Mouse (Mus musculus) midbrain, postnatal 0 days (tissue): ENCODE measurements at regions not wholly inside any gene's neighbourhood (a gene's known extent, or its start where the extent isn't known, plus 50 kb on each side); places are given as distances from the start of the nearest gene placed in this dataset.

Source experiments
- ATAC-seq: fragments of 200-750 bp; cut with Nextera tagmentation; 2 replicates; pipeline ENCODE4 v1.8.0; 2017; ENCODE audit warnings: moderate number of reproducible peaks, mild to moderate bottlenecking, moderate TSS enrichment, moderate library complexity; ENCODE audit not compliant: low FRiP score
- DNase-seq: peaks from one replicate; pipeline ENCODE4 v3.0.0-alpha.2; 2015; ENCODE audit warnings: low spot score
- H3K27ac ChIP-seq: fragments of 300-500 bp; sonication (generic); 2 replicates; pipeline ENCODE4 v1.5.1; 2014; ENCODE audit warnings: low read depth, mild to moderate bottlenecking, low read length, mixed read lengths
- H3K27me3 ChIP-seq: fragments of 300-500 bp; sonication (generic); 2 replicates; pipeline ENCODE4 v1.6.1; 2014; ENCODE audit warnings: low read length, control low read depth, mixed read lengths; ENCODE audit not compliant: insufficient read depth
- H3K36me3 ChIP-seq: fragments of 300-500 bp; sonication (generic); 2 replicates; pipeline ENCODE4 v1.6.1; 2014; ENCODE audit warnings: low read length, control low read depth, mixed read lengths; ENCODE audit not compliant: insufficient read depth
- H3K4me1 ChIP-seq: fragments of 300-500 bp; sonication (generic); 2 replicates; pipeline ENCODE4 v1.6.1; 2014; ENCODE audit warnings: mild to moderate bottlenecking, control low read depth, antibody characterized with exemption, low read length, mixed read lengths; ENCODE audit not compliant: insufficient read depth
- H3K4me2 ChIP-seq: fragments of 300-500 bp; sonication (generic); 2 replicates; pipeline ENCODE4 v1.6.1; 2014; ENCODE audit warnings: low read depth, mild to moderate bottlenecking, low read length, mixed read lengths; ENCODE audit not compliant: poor library complexity, severe bottlenecking
- H3K4me3 ChIP-seq: fragments of 300-500 bp; sonication (generic); 2 replicates; pipeline ENCODE4 v1.5.1; 2014; ENCODE audit warnings: low read depth, mild to moderate bottlenecking, low read length, moderate library complexity
- H3K9ac ChIP-seq: fragments of 300-500 bp; sonication (generic); replicated peaks from 2 replicates; pipeline ENCODE4 v1.6.1; 2014; ENCODE audit warnings: mild to moderate bottlenecking, low read length, moderate library complexity, mixed read lengths; ENCODE audit not compliant: poor library complexity, severe bottlenecking
- H3K9me3 ChIP-seq: fragments of 300-500 bp; sonication (generic); 2 replicates; pipeline ENCODE4 v1.6.1; 2016; ENCODE audit warnings: low read length, control low read depth
- CTCF ChIP-seq: IDR thresholded peaks from 2 replicates; pipeline ENCODE4 v1.5.1; 2016; ENCODE audit warnings: antibody characterized with exemption, mild to moderate bottlenecking
- WGBS: fragments of 180-500 bp; shearing (Covaris S2); extraction: QIAGEN DNeasy Blood & Tissue Kit; methylation state at CpG from one replicate; pipeline ENCODE4 v1.1.7; 2014; 5-methylcytosine and 5-hydroxymethylcytosine counted together

- Histone ChIP-seq H3K4me1 (no peaks in the 10 kb centered on the region), H3K9me3 (no peaks in the 10 kb centered on the region), H3K9ac (no peak overlapping the region), H3K27me3 (no peaks in the 10 kb centered on the region), H3K36me3 (no peaks in the 10 kb centered on the region), H3K4me3 (no peak overlapping the region), H3K27ac (no peak overlapping the region), H3K4me2 (no peak overlapping the region)
- no peak for ATAC-seq
- DNase-seq: no peak
- TF ChIP-seq CTCF: no peak
- 68% methylated on average over 3 of the region's 3 CpGs for WGBS
These were observed 206.0 kb upstream of the Pkn2 start for GRCm38 (mm10) chr3:143087786-143088185.

DNA sequence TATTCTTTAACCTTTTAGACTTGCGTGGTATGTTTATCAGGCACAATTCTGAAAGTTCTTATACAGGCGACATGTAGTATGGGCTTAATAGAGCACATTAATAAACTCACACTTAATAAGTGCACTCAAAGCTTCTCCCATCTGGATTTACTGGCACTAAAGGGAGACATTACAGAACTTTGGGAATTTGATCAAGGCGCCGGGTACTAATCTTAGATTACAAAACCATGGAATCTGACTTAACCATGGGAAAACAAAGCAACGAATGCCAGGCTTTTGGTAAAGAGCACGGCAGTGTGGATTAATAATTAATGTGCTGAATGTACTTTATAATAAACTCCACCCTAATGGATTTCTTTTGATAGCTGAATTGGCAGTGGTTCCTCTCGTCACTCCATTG lies 196.5 kb upstream of the Pkn2 start:
- 82% methylated on average over 7 of the region's 7 CpGs for WGBS
- H3K4me1 ChIP-seq: no peaks in the 10 kb centered on the region
- H3K4me3 ChIP-seq: no peak overlapping the region
- no peak overlapping the region for H3K4me2 ChIP-seq
- DNase-seq (no peak), ATAC-seq (no peak)
- H3K9ac ChIP-seq: no peak overlapping the region
- no peaks in the 10 kb centered on the region for H3K27me3 ChIP-seq
- H3K36me3 ChIP-seq: no peaks in the 10 kb centered on the region
- no peak for TF ChIP-seq CTCF
- H3K9me3 ChIP-seq: no peaks in the 10 kb centered on the region
- H3K27ac ChIP-seq: no peak overlapping the region

GRCm38 (mm10) chr3:143071839-143072373 lies 190.1 kb upstream of the Pkn2 start:
- H3K36me3 ChIP-seq: no peaks in the 10 kb centered on the region
- H3K4me1 ChIP-seq: no peaks in the 10 kb centered on the region
- H3K4me3 ChIP-seq: no peak overlapping the region
- H3K27me3 ChIP-seq: no peaks in the 10 kb centered on the region
- WGBS: 84% methylated on average over 4 of the region's 4 CpGs
- DNase-seq: no peak
- no peak for ATAC-seq
- H3K9ac ChIP-seq: no peak overlapping the region
- no peaks in the 10 kb centered on the region for H3K9me3 ChIP-seq
- H3K27ac ChIP-seq: no peak overlapping the region
- H3K4me2 ChIP-seq: no peak overlapping the region
- TF ChIP-seq CTCF: no peak

DNA sequence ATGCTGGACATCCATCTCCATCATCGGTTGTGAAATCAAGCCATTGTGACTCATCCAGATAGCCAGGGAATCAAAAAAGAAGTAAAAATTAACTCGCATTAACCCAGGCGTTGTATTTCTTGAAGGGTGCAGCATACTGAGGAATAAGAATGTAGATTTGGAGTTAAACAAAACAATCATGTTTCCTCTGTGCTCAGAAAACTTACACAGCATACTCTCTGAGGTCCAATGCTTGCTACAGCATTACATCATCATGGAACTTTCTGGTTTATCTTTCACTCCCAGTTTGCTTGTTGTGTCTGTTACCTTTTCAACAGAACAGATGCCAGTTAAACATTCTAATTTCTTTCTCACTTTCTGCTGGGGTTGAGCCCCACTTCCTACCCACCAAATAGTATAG lies 173.1 kb upstream of the Pkn2 start:
- no peaks in the 10 kb centered on the region for H3K4me1 ChIP-seq
- WGBS: 96% methylated on average over 3 of the region's 3 CpGs
- H3K9me3 ChIP-seq: no peaks in the 10 kb centered on the region
- H3K36me3 ChIP-seq: no peaks in the 10 kb centered on the region
- H3K4me3 ChIP-seq: no peak overlapping the region
- DNase-seq (no peak), ATAC-seq (no peak)
- no peak overlapping the region for H3K27ac ChIP-seq
- H3K4me2 ChIP-seq: no peak overlapping the region
- TF ChIP-seq CTCF: no peak
- no peaks in the 10 kb centered on the region for H3K27me3 ChIP-seq
- H3K9ac ChIP-seq: no peak overlapping the region

DNA sequence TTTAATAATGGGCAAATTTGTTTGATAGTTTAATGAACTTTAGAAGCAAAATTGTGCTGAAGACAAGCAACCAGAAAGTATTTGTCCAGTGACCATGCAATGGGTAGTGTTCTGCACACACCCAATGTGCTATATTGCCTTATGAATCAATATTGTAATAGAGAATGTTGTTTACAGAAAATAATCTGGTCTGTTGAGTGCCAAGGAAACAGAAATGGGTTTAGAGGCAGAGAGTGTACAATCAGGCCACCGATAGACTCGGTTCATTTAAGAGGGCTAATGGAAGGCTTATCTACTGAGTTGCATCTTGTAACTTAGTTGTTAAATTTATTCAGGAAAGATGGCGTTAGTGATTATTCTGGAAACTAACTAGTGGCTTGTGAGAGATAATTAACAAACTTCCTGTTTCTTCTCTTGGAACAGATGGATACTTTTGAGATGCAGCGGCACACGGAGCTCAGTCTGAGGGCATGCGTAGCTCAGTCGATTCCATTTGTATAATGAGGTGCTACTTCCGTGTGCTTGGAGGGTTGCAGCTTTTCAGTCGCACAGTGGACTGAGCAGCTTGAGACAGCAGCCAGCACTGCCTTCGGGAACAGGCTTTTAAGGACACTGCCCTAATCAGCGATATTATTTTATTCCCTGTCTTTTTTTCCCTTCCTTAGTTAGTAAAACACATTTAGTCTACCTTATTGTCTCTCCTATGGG lies 171.6 kb upstream of the Pkn2 start:
- H3K27ac ChIP-seq: no peak overlapping the region
- no peaks in the 10 kb centered on the region for H3K27me3 ChIP-seq
- H3K4me1 ChIP-seq: no peaks in the 10 kb centered on the region
- H3K9me3 ChIP-seq: no peaks in the 10 kb centered on the region
- no peak for ATAC-seq
- no peak overlapping the region for H3K4me2 ChIP-seq
- no peak for DNase-seq
- no peak overlapping the region for H3K4me3 ChIP-seq
- TF ChIP-seq CTCF: no peak
- WGBS: 78% methylated on average over 11 of the region's 11 CpGs
- H3K9ac ChIP-seq: no peak overlapping the region
- no peaks in the 10 kb centered on the region for H3K36me3 ChIP-seq

- Histone ChIP-seq H3K4me2 (no peak overlapping the region), H3K9ac (no peak overlapping the region), H3K4me3 (no peak overlapping the region), H3K27ac (no peak overlapping the region), H3K4me1 (no peaks in the 10 kb centered on the region), H3K9me3 (no peaks in the 10 kb centered on the region), H3K36me3 (no peaks in the 10 kb centered on the region), H3K27me3 (no peaks in the 10 kb centered on the region)
- DNase-seq (peak; percentile 15), ATAC-seq (no peak)
- 89% methylated on average over 3 of the region's 3 CpGs for WGBS
- no peak for TF ChIP-seq CTCF
These were observed 158.9 kb upstream of the Pkn2 start for GRCm38 (mm10) chr3:143040666-143041065.
